Mouse (Mus musculus) heart, postnatal 4 days (tissue): ENCODE data around the gene Sp2. TPM values are rescaled to one million over a fixed set of nuclear protein-coding genes. Genes with fewer than 3 reads are reported as not detected.

Experiments
- DNase-seq: peaks from one replicate; pipeline ENCODE4 v3.0.0; 2021
- total RNA-seq, 2 experiments: library from RNA; stranded (reverse); gene quantifications; 2 replicates each; pipeline ENCODE4 v1.2.3; 2021

The Sp2 gene
- total RNA-seq, 2 experiments from 2014 or later = 18.8 to 19.3 TPM

DNA sequence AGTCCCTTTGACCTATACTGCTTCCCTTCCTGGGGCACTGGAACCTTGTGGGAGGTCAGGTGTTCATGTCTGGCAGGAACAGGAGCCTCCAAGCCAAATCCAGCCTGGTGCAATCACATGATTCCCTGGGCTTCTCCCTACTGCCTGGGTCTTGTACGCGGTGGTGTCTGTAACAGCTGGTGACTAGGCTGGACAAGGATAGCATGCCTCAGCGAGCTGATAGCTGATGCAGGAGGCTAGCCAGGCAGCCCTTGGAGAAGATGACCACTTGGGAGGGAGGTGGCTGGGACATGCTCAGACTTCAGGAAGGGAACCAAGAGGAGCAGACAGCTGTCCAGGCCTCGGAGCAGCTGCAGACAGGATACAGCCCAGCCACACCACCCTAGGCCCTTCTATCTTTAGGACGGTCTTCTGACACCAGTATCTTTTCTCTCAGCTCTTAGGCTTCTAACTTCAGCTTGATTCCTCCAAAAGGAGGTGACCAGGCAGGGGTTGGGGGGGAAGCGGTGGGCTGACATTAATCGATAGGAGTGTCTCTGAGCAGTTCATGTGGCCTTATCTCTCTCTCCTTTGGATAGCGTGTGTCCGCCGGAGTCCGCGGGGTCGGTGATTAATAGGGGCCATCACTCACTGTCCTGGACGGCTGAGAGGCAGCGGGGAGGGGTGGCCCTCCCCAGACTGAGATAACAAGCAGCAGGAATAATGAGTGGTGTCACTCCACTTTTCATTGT lies 76.2 kb downstream of the Sp2 start:
- peak; percentile 52 for DNase-seq

Other genes with a start within 250 kb of the Sp2 start
- 10 to 100 TPM; 15.5 to 18.2 TPM for gene Snx11, start 205.4 kb downstream of the Sp2 start, total RNA-seq
- 10 to 100 TPM; 69.6 to 72.0 TPM for gene Cbx1, start 193.8 kb downstream of the Sp2 start, total RNA-seq
- 100 to 1,000 TPM; 200 to 203 TPM for gene Nfe2l1, start 153.0 kb downstream of the Sp2 start, total RNA-seq
- 10 to 100 TPM; 51.2 to 52.7 TPM for gene Copz2, start 133.1 kb downstream of the Sp2 start, total RNA-seq
- gene Cdk5rap3, start 66.5 kb downstream of the Sp2 start, total RNA-seq = 10 to 100 TPM; 34.6 to 35.6 TPM
- gene Prr15l, start 54.9 kb downstream of the Sp2 start, total RNA-seq = under 1 TPM; 0.32 to 0.36 TPM
- gene Pnpo, start 39.0 kb downstream of the Sp2 start, total RNA-seq = 10 to 100 TPM; 10.6 to 16.7 TPM
- not detected for gene Sp6, start 30.4 kb upstream of the Sp2 start, total RNA-seq
- gene Scrn2, start 47.0 kb upstream of the Sp2 start, total RNA-seq = 10 to 100 TPM; 12.1 to 15.3 TPM
- under 1 TPM in 1 of 2 experiments, not detected in 1; 0.38 TPM for gene Lrrc46, start 58.4 kb upstream of the Sp2 start, total RNA-seq
- 10 to 100 TPM; 80.2 to 81.0 TPM for gene Mrpl10, start 58.6 kb upstream of the Sp2 start, total RNA-seq
- 1 to 10 TPM; 5.6 to 7.5 TPM for gene Osbpl7, start 67.7 kb upstream of the Sp2 start, total RNA-seq
- not detected for gene Tbx21, start 132.4 kb upstream of the Sp2 start, total RNA-seq
- 10 to 100 TPM; 17.0 to 17.7 TPM for gene Tbkbp1, start 168.5 kb upstream of the Sp2 start, total RNA-seq
- 100 to 1,000 TPM; 160 to 162 TPM for gene Kpnb1, start 204.9 kb upstream of the Sp2 start, total RNA-seq